Mouse (Mus musculus) megakaryocyte, adult 5-6 weeks (primary cell): Measurements from ENCODE around the gene Cit. TPM values are rescaled to one million over a fixed set of nuclear protein-coding genes. Genes with fewer than 3 reads are reported as not detected.
"Not testable (repeated sequence)": the region's sequence is repeated elsewhere in the genome, so short reads cannot be mapped to it uniquely, and the experiment has no call there.

Source experiments
- ATAC-seq: 2 replicates; pipeline ENCODE4 v1.8.0; 2016; ENCODE audit warnings: mild to moderate bottlenecking, inconsistent platforms; ENCODE audit not compliant: poor library complexity, severe bottlenecking
- total RNA-seq, 2 experiments: library from RNA; stranded (forward) in 1 of 2; stranded (reverse) in 1 of 2; fragments of 153-499, 151-499 nt in 1 of 2; fragments of 221-1000, 200-1000 nt in 1 of 2; gene quantifications; 2 replicates each; pipeline versions ENCODE4 v1.2.3 to v1.2.4; 2015 to 2017

Gene Cit
- total RNA-seq (2015) (21.9 and 26.8 TPM in 2 replicates), total RNA-seq (2017) (35.0 and 41.8 TPM in 2 replicates)

DNA sequence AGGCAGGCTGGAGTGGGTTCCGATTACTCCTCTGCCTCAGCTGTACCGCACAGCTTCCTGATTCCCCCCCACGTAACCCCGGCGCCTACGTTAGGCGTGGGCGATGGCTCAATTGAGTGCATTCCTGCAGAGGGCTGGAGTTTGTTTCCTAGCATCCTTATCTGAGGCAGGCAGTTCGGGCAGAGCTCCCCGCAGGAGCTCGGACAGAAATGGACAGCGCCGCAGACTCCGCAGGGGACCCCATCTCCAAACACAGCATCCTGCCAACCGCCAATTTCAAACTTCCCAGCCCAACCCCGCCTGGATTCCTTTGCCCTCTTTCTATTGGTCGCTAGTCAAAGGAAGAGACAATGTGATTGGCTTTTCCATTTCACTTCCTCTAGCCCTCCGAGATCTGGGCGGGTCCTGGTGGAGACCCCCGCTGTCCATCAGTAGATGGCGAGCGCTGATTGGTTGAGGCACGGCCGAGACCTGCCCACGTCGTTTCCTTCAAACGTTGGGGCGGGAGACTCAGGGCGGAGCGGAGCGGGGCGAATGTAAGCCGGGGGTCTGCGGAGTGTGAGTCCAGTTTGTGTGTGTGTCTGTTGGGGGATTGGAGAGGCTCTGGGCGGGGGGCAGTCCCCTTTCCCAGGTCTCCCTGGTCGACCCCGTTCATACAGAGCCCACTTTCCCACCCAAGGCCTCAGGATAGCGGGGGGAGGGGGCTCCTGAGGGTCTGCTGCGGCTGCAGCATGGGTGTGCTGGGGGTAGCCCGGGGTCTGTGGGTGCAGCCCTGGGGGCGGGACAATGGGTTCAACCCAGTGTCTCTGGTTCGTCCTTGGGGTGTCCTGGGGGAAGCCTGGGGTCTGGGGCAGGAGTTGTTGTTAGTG, at the start of gene Cit:
Gene Cit (plus strand): TSS at position 513 of the 869 bp plus-strand sequence.
- ATAC-seq = peak; percentile 98

DNA sequence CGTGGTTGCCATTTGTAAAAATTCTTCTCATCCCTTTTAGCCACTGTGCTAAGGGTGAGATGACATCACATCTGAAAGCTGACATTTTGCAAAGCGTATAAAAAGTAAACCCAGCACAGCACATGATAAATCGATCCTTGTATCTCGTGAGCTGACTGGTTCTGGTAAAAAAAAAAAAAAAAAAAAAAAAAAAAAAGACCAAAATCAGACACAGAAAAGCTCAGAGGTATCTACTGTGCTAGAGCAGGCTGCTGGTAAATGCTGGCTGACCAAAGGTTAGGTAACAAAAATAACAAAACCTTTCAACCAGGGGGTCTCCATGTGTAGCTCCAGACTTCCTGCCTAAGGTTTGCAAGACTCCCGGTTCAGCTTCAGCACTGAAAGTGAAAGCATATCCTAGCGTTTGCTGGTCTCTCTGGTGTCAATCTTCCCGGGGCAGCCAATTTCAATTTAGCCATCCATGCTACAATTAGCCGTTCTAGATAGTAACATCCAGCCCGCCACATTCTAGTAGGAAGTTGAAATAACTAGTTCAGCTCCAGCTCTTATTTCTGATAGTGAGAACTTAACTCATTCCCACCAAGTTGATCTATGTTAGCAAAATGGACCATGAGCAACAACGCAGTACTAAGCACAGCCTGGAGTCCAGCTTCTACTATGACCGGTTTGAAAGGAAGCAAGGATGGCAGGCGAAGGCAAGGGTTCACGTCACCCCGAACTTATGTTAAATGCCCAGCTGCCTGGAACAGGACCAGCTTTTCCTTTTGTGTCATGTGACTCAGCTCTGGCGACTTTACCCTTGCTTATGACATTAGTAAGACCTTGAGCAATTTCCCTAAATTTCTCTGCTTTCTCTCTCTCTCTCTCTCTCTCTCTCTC, 45.8 kb upstream of the Cit start:
- peak; percentile 68 for ATAC-seq

DNA sequence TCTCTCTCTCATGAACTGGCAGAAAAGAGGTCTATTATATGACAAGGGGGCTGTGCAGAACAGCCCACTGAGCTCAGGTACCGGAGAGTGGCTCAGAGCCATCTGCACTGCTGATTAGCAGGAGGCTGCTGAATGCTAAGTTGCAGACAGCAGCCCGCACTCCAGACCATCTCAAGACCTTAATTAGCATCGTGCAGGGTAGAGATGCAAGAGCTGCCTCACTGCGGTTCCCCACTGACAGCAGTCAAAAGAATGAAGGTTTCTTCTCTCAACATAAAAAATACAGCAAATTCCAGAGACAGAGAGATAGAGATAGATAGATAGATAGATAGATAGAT, 45.2 kb upstream of the Cit start:
- 0 out of 2 replicates have a peak, but pooled peaks have one; percentile 21 for ATAC-seq

DNA sequence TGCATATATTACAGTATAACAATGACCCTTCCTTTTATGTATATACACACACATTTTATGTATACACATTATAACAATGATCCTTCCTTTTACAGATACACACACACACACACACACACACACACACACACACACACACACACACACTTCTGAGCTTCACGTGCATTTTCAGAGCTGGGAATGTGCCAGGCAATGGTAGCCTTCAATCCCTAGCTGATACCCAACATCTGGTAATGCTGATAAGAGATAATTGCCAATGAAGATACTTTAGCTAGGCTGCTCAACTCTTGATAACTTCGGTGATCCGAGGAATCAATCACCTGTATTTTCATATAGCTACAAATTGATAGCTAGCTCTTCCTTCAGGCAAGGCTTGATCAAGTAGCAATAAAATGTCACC, 32.8 kb upstream of the Cit start:
- no peak for ATAC-seq

DNA sequence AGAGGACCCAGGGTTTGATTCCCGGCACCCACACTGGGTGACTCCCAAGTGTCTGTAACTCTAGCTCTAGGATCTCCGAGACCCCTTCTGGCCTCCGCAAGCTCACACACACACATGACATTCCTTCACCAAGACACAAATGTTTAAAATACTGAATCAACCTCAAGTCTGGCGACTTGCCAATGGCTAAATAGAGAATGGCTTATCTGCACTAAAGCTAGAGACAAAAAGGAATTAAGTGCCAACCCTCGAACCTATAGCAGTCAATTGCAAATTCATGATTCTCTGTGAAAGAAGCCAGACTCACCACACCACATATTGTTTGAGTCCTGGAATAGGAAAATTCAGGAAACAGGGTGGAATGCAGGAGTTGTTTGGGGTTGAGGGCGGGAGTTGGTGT, 28.1 kb upstream of the Cit start:
- ATAC-seq = no peak

DNA sequence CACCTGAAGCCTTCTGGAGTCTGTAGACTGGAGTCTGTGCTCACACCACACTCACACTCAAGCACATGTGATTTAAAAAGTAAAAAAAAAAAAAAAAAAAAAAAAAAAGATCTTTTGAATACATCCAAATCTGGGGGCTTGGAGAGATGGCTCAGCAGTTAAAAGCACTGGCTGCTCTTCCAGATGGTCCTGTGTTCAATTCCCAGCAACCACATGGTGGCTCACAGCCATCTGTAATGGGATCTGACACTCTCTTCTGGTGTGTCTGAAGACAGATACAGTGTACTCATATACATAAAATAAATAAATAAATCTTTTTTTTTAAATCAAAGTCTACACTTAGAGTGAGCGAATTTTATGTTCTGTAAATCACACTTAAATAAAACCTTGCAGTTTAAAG, 27.4 kb upstream of the Cit start:
- not testable (repeated sequence) for ATAC-seq

DNA sequence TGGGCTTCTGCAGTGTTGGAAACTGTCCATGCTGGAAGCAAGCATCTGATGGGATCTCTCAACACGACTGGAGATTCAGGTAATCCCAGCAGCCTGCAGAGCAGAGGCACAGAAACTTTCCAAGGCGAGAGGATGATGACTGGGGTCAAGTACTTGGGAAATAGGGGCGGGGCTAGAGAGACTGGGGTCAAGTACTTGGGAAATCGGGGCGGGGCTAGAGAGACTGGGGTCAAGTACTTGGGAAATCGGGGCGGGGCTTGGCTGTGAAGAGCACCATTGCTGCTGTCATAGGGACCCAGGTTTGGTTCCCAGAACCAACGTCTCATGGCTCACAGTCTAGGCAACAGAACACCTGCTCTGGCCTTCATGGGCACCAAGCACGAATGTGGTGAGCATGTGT, 25.1 kb upstream of the Cit start:
- no peak for ATAC-seq

DNA sequence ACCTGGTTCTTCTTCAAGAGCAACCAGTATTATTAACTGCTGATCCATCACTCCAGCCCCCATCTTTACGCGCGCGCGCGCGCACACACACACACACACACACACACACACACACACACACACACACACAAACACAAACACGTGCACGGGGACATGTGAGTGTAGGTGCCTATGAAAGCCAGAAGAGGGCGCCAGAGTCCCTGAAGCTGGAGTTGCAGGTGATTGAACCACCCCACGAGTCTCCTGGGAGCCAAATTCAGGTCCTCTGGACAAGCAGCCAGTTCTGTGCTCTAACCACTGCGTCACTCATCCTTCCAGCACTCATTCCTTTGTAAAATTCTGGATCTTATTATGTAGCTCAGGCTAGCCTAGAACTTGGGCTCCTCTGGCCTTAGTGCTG, 23.9 kb upstream of the Cit start:
- no peak for ATAC-seq

DNA sequence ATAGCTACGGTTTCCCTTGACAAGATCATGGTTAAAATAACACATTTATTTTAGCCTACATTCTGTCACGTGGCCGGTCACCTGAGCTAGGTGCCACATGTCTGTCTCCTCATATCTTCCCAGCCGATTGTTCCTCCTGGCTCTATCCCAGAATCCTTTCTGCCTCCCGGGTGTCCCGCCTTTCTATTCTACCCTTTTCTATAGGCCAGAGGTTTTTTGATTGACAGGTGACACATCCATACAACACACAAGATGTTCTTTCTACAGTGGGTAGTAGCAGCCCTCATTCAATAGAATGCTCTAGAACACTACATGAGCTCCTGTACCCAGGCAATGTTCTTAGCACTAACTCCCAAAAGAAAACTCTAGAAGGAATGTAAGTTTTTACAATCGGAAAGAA, 23.2 kb upstream of the Cit start:
- no peak for ATAC-seq

DNA sequence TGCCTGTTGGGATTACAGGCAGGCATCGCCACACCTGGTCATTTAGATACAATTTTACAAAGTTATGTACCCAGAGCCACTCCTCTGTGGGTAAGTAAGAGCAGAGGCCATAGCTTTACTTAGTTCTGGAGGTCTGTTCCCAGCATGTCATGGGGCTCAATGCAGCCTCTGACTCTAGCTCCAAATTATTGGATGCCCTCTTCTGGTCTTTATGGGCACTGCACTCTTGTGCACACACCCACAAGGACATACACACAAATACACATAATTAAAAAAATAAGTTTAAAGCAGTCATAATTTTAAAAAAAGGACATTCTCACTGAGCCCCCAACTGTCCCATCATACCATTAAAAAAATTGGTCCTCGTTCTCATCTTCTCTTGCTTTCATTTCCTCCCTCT, 12.3 kb upstream of the Cit start:
- ATAC-seq = no peak

DNA sequence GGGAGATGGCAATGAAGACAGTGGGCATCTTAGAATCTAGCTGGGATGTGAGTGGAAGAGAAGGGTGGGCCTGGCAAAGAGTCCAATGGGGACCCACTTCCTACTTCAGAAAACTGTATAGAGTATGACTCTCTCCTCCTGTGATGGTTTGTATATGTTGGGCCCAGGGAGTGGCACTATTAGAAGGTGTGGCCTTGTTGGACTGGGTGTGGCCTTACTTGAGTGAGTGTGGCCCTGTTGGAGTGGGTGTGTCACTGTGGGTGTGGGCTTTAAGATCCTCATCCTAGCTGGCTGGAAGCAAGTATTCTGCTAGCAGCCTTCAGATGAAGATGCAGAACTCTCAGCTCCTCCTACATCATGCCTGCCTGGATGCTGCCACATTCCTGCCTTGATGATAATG, 11.3 kb upstream of the Cit start:
- not testable (repeated sequence) for ATAC-seq

DNA sequence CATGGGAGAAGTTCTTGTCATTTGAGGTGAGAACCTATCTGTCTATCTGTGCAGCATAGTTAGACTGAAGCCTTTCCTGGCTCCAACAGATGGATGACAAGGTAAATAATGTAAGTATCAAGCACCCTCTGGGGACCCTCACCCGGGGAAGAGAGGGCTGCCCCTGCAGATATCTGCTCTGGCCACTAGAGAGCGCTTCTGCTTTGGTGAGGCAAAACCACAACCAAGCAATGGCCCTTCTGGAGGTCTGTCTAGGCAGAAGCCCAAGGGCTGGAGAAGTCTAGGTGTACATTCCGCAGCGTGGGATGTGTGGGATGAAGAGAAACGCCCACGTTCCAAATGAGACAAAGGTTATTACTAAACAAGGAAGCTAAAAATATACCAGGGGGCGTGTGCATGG, 9.8 kb upstream of the Cit start:
- no peak for ATAC-seq

DNA sequence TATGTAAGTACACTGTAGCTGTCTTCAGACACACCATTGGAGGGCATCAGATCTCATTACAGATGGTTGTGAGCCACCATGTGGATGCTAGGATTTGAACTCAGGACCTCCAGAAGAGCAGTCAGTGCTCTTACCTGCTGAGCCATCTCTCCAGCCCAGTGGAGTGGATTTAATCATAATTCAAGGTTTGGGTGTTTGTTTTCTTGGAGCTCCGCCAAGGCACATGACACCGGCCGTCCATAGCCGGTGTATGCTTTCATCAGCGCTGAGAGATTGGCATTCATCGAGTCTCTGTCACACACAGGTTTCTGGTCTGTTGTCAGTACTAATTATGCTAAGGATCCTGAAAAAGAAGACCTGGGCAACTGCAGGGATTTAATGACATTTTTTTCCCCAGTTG, 7.0 kb upstream of the Cit start:
- ATAC-seq = no peak

DNA sequence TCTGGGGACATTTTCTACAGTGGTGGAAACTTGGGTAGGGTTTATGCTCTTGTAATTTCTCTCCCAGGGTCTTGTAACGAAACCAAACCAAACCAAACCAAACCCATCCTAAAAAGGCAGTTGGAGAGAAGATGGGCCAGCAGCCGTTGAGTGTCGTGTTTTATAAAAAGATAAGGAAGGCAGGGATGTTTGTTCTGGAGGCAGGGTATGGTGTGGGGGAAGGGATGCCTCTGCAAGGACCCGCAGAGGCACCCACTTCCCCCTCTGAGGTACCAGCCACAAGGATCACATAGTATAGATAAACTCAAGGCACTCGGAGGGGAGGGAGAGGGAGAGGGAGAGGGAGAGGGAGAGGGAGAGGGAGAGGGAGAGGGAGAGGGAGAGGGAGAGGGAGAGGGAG, 4.6 kb upstream of the Cit start:
- ATAC-seq = no peak

DNA sequence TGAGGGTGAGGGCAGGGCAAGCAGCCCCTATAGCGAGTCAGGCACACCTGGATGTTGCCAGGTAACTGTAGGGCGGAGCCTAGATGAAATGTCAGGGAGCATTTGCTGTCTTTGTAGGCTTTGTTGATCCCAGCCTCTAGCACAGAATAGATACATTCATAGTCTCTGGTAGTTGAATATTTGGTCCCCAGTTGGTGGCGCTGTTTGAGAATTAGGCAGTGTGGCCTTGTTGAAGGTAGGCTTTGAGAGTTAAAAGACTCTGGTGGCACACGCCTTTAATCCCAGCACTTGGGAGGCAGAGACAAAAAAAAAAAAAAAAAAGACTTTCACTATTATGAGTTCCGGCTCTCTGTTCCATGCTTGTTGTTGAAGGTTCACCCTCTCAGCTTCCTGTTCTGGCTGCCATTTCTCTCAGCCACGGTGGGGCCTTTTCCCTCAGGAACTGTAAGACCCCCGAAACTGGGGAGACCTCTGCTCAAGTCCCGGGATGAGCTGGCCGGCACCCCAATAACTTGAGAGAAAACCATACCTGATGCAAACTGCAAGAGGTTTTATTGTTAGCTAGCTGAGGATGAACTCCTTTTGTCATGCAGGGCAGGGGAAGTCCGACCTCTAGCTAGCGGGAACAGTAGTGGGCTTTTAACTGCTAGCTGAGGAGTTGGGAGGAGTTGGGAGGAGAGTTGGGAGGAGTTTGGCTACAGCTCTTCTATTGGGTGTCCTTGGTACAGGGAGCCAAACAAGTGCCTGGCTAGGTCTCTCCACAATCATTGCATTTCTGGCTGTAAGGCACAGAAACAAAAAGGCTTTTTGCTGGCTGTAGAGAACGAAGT, 3.9 kb upstream of the Cit start:
- ATAC-seq = no peak

DNA sequence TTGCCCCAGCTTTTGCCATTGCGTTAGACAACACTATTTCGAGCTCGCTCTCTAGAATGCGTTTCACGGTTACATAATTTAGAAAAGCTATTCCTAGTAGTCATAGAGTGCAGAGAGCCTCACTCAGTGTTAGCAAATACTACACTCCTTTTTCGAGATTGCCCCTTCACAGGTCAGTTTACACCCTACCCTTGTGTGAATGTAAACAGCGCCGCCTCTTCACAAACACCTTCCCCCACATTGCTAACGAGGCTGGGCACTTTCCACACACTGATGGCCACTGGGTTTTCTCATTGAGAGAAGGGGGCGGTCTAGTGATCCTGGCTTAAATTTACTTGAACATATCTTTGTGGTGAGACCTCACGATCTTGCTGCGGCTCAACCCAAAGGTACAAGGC, 711 bp upstream of the Cit start:
- no peak for ATAC-seq

DNA sequence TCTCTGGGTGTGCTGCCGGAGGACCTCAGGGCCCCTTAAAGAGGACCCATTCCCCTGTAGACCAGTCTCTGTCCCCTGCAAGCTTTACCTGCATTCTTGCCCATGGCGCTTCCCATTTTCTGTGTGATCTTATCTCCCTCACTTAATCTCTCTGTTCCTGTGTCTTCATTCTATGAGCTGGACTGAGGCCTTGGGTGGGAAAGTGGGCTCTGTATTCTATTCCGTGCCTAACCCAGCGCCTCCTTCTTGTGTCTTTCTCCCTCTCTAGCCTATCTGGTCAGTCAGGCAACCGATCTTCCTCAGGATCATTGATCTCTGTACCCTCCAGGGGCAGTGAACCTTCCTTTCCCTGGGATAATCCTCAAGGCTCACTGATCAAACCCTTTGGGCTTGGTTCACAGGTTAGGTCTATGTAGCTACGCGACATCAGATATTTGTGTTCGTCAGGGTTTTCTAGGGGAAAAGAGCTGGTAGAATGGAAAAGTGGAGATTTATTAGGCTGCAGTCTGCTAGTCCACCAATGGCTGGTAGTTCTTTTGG, 627 bp downstream of the Cit start:
- ATAC-seq = no peak; the same call in 1 of the 2 replicates

DNA sequence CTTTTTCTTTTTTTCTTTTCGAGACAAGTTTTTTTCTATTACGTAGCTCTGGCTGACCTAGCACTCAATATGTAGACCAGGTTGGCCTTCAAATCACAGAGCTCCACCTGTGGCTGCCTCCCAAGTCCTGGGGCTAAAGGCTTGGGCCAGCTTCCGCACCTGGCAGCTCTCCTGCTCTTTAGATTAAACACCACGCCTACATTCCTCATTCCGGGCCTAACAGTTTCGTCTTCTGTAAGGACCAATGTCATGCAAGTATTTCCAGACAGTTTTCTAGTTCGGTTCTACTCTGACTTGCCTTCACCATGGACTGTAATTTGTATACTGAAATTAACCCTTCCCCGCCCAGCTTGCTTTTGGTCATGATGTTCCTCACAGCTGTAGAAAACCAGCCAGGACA, 2.1 kb downstream of the Cit start:
- no peak for ATAC-seq

DNA sequence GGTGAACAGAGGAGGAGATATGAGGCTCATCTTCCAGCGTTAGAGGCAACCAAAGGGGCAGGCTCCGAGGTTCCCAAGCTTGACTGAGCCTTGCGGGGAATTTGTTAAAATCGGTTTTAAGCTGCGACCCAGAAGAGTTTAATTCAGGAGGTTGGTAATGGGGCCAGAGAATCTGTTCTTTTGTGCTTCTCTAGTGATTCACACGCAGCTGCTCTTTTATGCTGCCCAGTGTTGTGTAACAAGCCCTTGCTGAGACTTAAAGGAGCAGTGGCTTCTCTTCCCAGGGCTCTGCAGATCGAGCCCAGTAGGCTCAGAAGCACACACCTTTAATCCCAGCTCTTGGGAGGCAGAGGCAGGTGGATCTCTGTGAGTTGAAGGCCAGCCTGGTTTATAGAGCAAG, 3.4 kb downstream of the Cit start:
- ATAC-seq = no peak

DNA sequence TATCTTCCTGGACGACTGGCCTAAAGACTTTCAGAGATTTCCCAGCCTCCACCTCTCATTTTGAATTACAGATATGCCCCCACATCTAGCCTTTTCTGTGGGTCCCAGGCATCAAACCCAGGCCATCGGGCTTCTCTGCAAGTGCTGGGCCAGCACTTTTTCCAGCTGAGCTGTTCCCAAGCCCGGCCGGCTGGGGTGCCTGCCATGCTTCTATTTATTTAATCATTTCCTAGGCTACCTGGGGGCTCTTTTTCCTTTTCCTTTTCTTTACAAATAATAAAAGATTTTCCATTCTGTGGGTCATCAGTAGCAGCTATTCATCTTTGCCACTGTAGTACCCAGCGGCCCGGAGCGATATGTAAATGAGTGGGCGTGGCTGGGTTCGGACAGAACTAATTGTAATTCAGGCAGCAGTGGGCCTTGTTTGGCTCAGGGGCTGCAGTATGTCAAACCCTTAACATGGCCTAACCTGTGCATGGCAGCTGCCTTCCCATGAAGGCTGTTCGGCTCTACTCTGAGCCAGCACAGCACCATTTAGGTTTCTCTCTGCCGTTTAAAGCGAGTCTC, 4.3 kb downstream of the Cit start:
- ATAC-seq = no peak
